Mouse (Mus musculus) heart, postnatal 25 days (tissue): ENCODE measurements around the gene Galnt9. TPM values are rescaled to one million over a fixed set of nuclear protein-coding genes. Genes with fewer than 3 reads are reported as not detected.

Experiments
- DNase-seq: peaks from one replicate; pipeline ENCODE4 v3.0.0; 2022; ENCODE audit warnings: low spot score
- intact Hi-C: fragments of 180-260 bp; cut with DNase I; formaldehyde crosslinking; loops from one replicate; pipeline ENCODE4 v1.15.1; 2025
- total RNA-seq, 2 experiments: library from RNA; stranded (reverse); gene quantifications; 2 replicates each; pipeline ENCODE4 v1.2.3; 2021

The Galnt9 gene
- total RNA-seq, 2 experiments from 2014 or later, result not detected

- DNase-seq, result no peak
- intact Hi-C loops, result no loop called here
Observed at GRCm38 (mm10) chr5:110611435-110612158, 67.4 kb downstream of the Galnt9 start.

GRCm38 (mm10) chr5:110619226-110619625 is 75.1 kb downstream of the Galnt9 start:
- no peak for DNase-seq
- intact Hi-C loops, result no loop called here

GRCm38 (mm10) chr5:110624319-110624718 is 80.2 kb downstream of the Galnt9 start:
- intact Hi-C loops, result no loop called here

GRCm38 (mm10) chr5:110627351-110627750 is 83.2 kb downstream of the Galnt9 start:
- intact Hi-C loops, result no loop called here
- no peak for DNase-seq

More at GRCm38 (mm10) chr5:110624319-110624718, 80.2 kb downstream of the Galnt9 start:
- no peak for DNase-seq

- DNase-seq, result no peak
- intact Hi-C loops, result no loop called here
Observed at GRCm38 (mm10) chr5:110628156-110628555, 84.0 kb downstream of the Galnt9 start.

GRCm38 (mm10) chr5:110629525-110630120 is 85.5 kb downstream of the Galnt9 start:
- no peak for DNase-seq
- intact Hi-C loops, result no loop called here

- no peak for DNase-seq
- intact Hi-C loops, result loop anchor here (1.0 to 5.0 kb wide), 4 partner anchors 143 to 286 kb away; no protein-coding TSS in a partner anchor
Observed at GRCm38 (mm10) chr5:110635951-110636707, 92.0 kb downstream of the Galnt9 start.

- no peak for DNase-seq
- intact Hi-C loops, result loop anchor here (5.0 kb wide), 2 partner anchors 261 to 284 kb away; no protein-coding TSS in a partner anchor
Observed at GRCm38 (mm10) chr5:110638306-110639074, 94.3 kb downstream of the Galnt9 start.

GRCm38 (mm10) chr5:110639459-110639858 is 95.3 kb downstream of the Galnt9 start:
- DNase-seq, result peak; percentile 21
- intact Hi-C loops, result loop anchor here (5.0 kb wide), 2 partner anchors 262 to 283 kb away; no protein-coding TSS in a partner anchor

GRCm38 (mm10) chr5:110646377-110646776 is 102.2 kb downstream of the Galnt9 start:
- DNase-seq, result no peak
- intact Hi-C loops, result no loop called here

- intact Hi-C loops, result loop anchor here (10.0 kb wide), 1 partner anchor 602 kb away; no protein-coding TSS in a partner anchor
- peak; percentile 82 for DNase-seq
Observed at GRCm38 (mm10) chr5:110652719-110653648, 108.8 kb downstream of the Galnt9 start, which contains the start of the genes Noc4l and Ddx51. TSS of gene Noc4l (minus strand) at chr5:110653417. TSS of gene Ddx51 (plus strand) at chr5:110653451.

GRCm38 (mm10) chr5:110653686-110654085 is 109.5 kb downstream of the Galnt9 start:
- no peak for DNase-seq
- intact Hi-C loops, result loop anchor here (10.0 kb wide), 1 partner anchor 601 kb away; no protein-coding TSS in a partner anchor

GRCm38 (mm10) chr5:110659682-110660081 is 115.5 kb downstream of the Galnt9 start:
- DNase-seq, result no peak
- intact Hi-C loops, result loop anchor here (10.0 kb wide), 1 partner anchor 595 kb away; no protein-coding TSS in a partner anchor

GRCm38 (mm10) chr5:110664041-110664440 is 119.9 kb downstream of the Galnt9 start:
- no peak for DNase-seq
- intact Hi-C loops, result no loop called here

- intact Hi-C loops, result no loop called here
- no peak for DNase-seq
Observed at GRCm38 (mm10) chr5:110664750-110665269, 120.7 kb downstream of the Galnt9 start.

GRCm38 (mm10) chr5:110665486-110666121 is 121.4 kb downstream of the Galnt9 start:
- no peak for DNase-seq
- intact Hi-C loops, result no loop called here
